Mouse (Mus musculus) kidney, postnatal 0 days (tissue): ENCODE data around the gene Cdyl. TPM values are rescaled to one million over a fixed set of nuclear protein-coding genes. Genes with fewer than 3 reads are reported as not detected.

Source experiments
- ATAC-seq: fragments of 200-750 bp; cut with Nextera tagmentation; replicated peaks from 2 replicates; pipeline ENCODE4 v1.8.0; 2017; ENCODE audit warnings: low read depth, moderate number of reproducible peaks, moderate TSS enrichment, moderate library complexity; ENCODE audit not compliant: low FRiP score
- DNase-seq: peaks from one replicate; pipeline ENCODE4 v3.0.0-alpha.2; 2016; ENCODE audit warnings: low spot score
- H3K27ac ChIP-seq: fragments of 300-500 bp; sonication (generic); 2 replicates; pipeline ENCODE4 v1.5.1; 2014; ENCODE audit warnings: mild to moderate bottlenecking
- H3K27me3 ChIP-seq: fragments of 300-500 bp; sonication (generic); 2 replicates; pipeline ENCODE4 v1.6.1; 2014; ENCODE audit warnings: low read length, mixed read lengths; ENCODE audit not compliant: insufficient read depth
- H3K36me3 ChIP-seq: fragments of 300-500 bp; sonication (generic); 2 replicates; pipeline ENCODE4 v1.6.1; 2014; ENCODE audit warnings: low read length, mixed read lengths; ENCODE audit not compliant: insufficient read depth
- H3K4me1 ChIP-seq: fragments of 300-500 bp; sonication (generic); replicated peaks from 2 replicates; pipeline ENCODE4 v1.6.1; 2014; ENCODE audit warnings: antibody characterized with exemption, low read length, mixed read lengths; ENCODE audit not compliant: insufficient read depth
- H3K4me2 ChIP-seq: fragments of 300-500 bp; sonication (generic); 2 replicates; pipeline ENCODE4 v1.6.1; 2014; ENCODE audit warnings: mild to moderate bottlenecking, low read length, moderate library complexity, mixed read lengths
- H3K4me3 ChIP-seq: fragments of 300-500 bp; sonication (generic); replicated peaks from 2 replicates; pipeline ENCODE4 v1.5.1; 2014; ENCODE audit warnings: low read depth, low read length
- H3K9ac ChIP-seq: fragments of 300-500 bp; sonication (generic); 2 replicates; pipeline ENCODE4 v1.6.1; 2014; ENCODE audit warnings: low read depth, low read length
- H3K9me3 ChIP-seq: fragments of 300-500 bp; sonication (generic); replicated peaks from 2 replicates; pipeline ENCODE4 v1.6.1; 2016; ENCODE audit warnings: low read length, inconsistent platforms, mixed read lengths
- CTCF ChIP-seq: IDR thresholded peaks from 2 replicates; pipeline ENCODE4 v1.5.1; 2016; ENCODE audit warnings: antibody characterized with exemption, low read depth, mild to moderate bottlenecking, moderate library complexity
- whole genome bisulfite sequencing: fragments of 180-500 bp; shearing (Covaris S2); extraction: QIAGEN DNeasy Blood & Tissue Kit; methylation state at CpG from one replicate; pipeline ENCODE4 v1.1.7; 2014; 5-methylcytosine and 5-hydroxymethylcytosine counted together
- polyA plus RNA-seq: library from polyadenylated mRNA; unstranded; fragments of >200 nt; fragmentation: Nextera tagmentation; extraction: Ambion mirVana; gene quantifications from 2 replicates; pipeline ENCODE4 v1.2.1, GENCODE M21; 2015

Cdyl gene
- polyA plus RNA-seq, 1 experiment from 2014 or later, result 10.2 TPM

DNA sequence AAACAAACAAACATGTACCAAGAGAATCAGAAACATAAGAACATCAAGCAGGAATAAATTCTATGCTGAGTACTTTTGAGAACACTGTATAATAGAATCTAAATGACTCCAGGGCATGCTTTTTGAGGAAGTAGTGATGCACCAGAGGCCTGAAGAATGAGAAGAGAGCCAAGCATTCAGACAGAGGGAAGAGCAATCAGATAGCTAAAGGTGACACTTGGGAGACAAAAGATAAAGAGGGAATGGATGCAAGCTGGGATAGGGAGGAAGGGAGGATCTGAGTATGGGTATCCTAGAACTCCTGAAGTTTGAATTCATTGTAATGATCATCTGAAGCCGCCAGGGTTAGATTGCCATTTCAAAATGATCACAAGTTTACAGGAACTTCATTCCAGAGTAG, 38.9 kb upstream of the Cdyl start:
- no peaks in the 10 kb centered on the region for H3K9me3 ChIP-seq
- WGBS, result 58% methylated on average over 1 of the region's 1 CpGs
- H3K4me1 ChIP-seq, result no peaks in the 10 kb centered on the region
- TF ChIP-seq CTCF, result no peak
- H3K4me3 ChIP-seq, result no peak overlapping the region
- no peak overlapping the region for H3K4me2 ChIP-seq
- ATAC-seq (no peak), DNase-seq (no peak)
- no peaks in the 10 kb centered on the region for H3K27me3 ChIP-seq
- H3K9ac ChIP-seq, result no peak overlapping the region
- no peaks in the 10 kb centered on the region for H3K36me3 ChIP-seq
- H3K27ac ChIP-seq, result no peak overlapping the region

- WGBS, result 79% methylated on average over 3 of the region's 3 CpGs
- DNase-seq (no peak), ATAC-seq (no peak)
- Histone ChIP-seq H3K9ac (no peak overlapping the region), H3K36me3 (no peaks in the 10 kb centered on the region), H3K9me3 (no peaks in the 10 kb centered on the region), H3K27me3 (no peaks in the 10 kb centered on the region), H3K4me1 (no peaks in the 10 kb centered on the region), H3K27ac (no peak overlapping the region), H3K4me2 (no peak overlapping the region), H3K4me3 (no peak overlapping the region)
- TF ChIP-seq CTCF, result no peak
Measured at GRCm38 (mm10) chr13:35624831-35625230, 34.8 kb upstream of the Cdyl start.

DNA sequence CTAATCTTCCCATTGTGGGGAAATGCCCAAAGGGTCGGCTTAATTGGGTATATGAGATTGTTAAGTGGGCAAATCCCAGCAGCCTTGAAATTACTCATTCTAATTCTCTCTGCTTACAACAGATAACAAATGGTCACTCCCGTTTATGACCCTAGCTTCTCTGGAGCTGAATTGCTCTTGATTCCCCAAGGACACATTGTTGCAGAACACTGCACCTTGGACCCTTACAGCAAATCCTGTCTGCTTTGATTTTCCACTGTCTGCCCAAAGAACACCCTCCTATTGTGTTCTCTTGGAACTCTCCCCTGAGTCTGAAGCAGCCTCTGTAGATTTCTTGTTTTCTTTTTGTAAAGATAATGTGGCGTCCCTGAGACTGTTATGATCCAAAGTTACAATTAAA, 34.1 kb upstream of the Cdyl start:
- WGBS, result 42% methylated on average over 3 of the region's 3 CpGs
- ATAC-seq, result no peak

DNA sequence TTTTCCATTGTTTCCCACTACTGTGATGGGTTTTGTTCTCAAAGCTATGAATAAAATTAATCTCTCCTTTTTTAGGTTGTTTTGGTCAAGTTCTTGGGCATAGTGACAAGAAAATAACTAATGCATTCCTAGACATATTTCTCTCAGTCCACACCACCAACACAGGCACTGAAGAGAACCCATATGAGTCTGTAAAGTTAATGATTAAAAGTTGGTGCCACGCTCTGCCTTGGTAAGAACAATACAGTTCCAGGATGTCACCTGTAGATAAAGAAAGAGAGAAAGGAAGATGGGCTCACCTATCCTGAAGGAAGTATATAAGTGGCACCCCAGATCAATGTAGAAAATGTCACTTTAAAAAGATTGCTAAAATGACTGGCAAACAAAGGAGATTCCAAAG, 32.3 kb upstream of the Cdyl start:
- Histone ChIP-seq H3K36me3 (no peaks in the 10 kb centered on the region), H3K9ac (no peak overlapping the region), H3K9me3 (no peaks in the 10 kb centered on the region), H3K27me3 (no peaks in the 10 kb centered on the region), H3K4me3 (no peak overlapping the region), H3K4me2 (no peak overlapping the region), H3K4me1 (no peaks in the 10 kb centered on the region), H3K27ac (no peak overlapping the region)
- DNase-seq (no peak), ATAC-seq (no peak)
- TF ChIP-seq CTCF, result no peak
- WGBS, result 54% methylated on average over 1 of the region's 1 CpGs

More for the DNA sequence above, 34.1 kb upstream of the Cdyl start:
- no peak overlapping the region for H3K4me3 ChIP-seq
- H3K36me3 ChIP-seq, result no peaks in the 10 kb centered on the region
- no peaks in the 10 kb centered on the region for H3K9me3 ChIP-seq
- no peak overlapping the region for H3K9ac ChIP-seq
- no peak for DNase-seq
- no peak for TF ChIP-seq CTCF
- H3K27me3 ChIP-seq, result no peaks in the 10 kb centered on the region
- no peak overlapping the region for H3K4me2 ChIP-seq
- no peak overlapping the region for H3K27ac ChIP-seq
- no peaks in the 10 kb centered on the region for H3K4me1 ChIP-seq

DNA sequence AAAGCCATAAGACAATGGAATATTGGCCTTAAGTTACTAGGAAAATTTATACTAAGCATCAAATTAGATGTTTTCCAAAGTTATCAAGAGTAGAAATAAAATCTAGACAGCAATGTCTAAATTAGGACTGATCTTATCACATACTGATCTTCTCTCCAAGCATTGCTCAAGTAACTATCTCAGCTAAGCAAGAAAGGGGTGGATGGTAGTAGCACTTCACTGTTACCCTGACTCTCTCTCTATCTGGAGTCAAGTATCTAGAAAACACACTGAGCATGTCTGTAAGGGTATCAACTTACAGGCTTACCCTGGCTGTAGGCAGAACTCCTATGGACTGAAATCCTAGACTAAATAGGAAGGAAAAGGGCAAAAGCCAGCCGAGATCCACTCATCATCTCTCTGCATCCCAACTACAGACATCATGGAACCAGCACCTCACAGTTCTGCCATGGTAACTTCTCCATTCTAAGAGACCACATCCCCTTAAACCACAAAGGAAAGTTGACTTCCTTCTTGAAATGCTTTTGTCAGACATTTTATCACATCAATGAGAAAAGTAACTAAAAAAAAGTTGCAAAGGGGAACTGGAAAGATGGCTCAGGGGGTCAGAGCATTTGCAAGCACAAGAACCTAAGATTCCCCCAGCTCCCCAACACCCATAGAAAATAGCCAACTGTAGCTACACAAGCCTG, 12.4 kb upstream of the Cdyl start:
- TF ChIP-seq CTCF, result no peak
- DNase-seq, result no peak
- WGBS, result 42% methylated on average over 1 of the region's 1 CpGs
- H3K4me3 ChIP-seq, result no peak overlapping the region
- H3K27me3 ChIP-seq, result no peaks in the 10 kb centered on the region
- H3K4me2 ChIP-seq, result no peak overlapping the region
- ATAC-seq, result no peak
- no peak overlapping the region for H3K27ac ChIP-seq
- H3K9ac ChIP-seq, result no peak overlapping the region
- H3K36me3 ChIP-seq, result no peaks in the 10 kb centered on the region
- no peaks in the 10 kb centered on the region for H3K4me1 ChIP-seq
- no peaks in the 10 kb centered on the region for H3K9me3 ChIP-seq

GRCm38 (mm10) chr13:35650284-35650872, 9.3 kb upstream of the Cdyl start:
- no peaks in the 10 kb centered on the region for H3K4me1 ChIP-seq
- no peaks in the 10 kb centered on the region for H3K27me3 ChIP-seq
- ATAC-seq (no peak), DNase-seq (no peak)
- no peaks in the 10 kb centered on the region for H3K36me3 ChIP-seq
- H3K9me3 ChIP-seq, result no peaks in the 10 kb centered on the region
- no peak overlapping the region for H3K27ac ChIP-seq
- no peak overlapping the region for H3K9ac ChIP-seq
- no peak overlapping the region for H3K4me3 ChIP-seq
- 87% methylated on average over 11 of the region's 11 CpGs for WGBS
- no peak for TF ChIP-seq CTCF
- H3K4me2 ChIP-seq, result no peak overlapping the region
